Mouse (Mus musculus): Measurements from ENCODE around the gene Sdhd. TPM values are rescaled to one million over a fixed set of nuclear protein-coding genes. Genes with fewer than 3 reads are reported as not detected.

The Sdhd gene
- total and polyA plus RNA-seq, 2 experiments from 2014 or later = 214 to 308 TPM

GRCm38 (mm10) chr9:50580370-50580769 is 23.2 kb downstream of the Sdhd start:
- no peak overlapping the region for H3K9ac ChIP-seq (replicated peaks; ENCODE audit: low read length, poor library complexity, severe bottlenecking)
- no peak overlapping the region for H3K4me2 ChIP-seq (ENCODE audit: low read depth, low read length, poor library complexity, severe bottlenecking)
- no peaks in the 10 kb centered on the region for H3K27me3 ChIP-seq (ENCODE audit: insufficient read depth, low read length)
- ATAC-seq (ENCODE audit: low FRiP score) (no peak), DNase-seq (ENCODE audit: low spot score) (no peak)
- WGBS = 12% methylated on average over 4 of the region's 4 CpGs
- H3K36me3 ChIP-seq (ENCODE audit: insufficient read depth, low read length) = no peaks in the 10 kb centered on the region
- no peak overlapping the region for H3K27ac ChIP-seq (ENCODE audit: low read depth, low read length)
- H3K4me3 ChIP-seq (ENCODE audit: low read depth, low read length) = no peak overlapping the region
- no peaks in the 10 kb centered on the region for H3K9me3 ChIP-seq (ENCODE audit: low read length)
- TF ChIP-seq CTCF (IDR thresholded peaks at IDR 0.05) = no peak
- H3K4me1 ChIP-seq (ENCODE audit: insufficient read depth, low read length) = no peaks in the 10 kb centered on the region

- H3K27me3 ChIP-seq (ENCODE audit: insufficient read depth, low read length) = no peaks in the 10 kb centered on the region
- H3K4me2 ChIP-seq (ENCODE audit: low read depth, low read length, poor library complexity, severe bottlenecking) = no peak overlapping the region
- no peak for ATAC-seq (ENCODE audit: low FRiP score)
- H3K27ac ChIP-seq (ENCODE audit: low read depth, low read length) = no peak overlapping the region
- no peaks in the 10 kb centered on the region for H3K4me1 ChIP-seq (ENCODE audit: insufficient read depth, low read length)
- no peaks in the 10 kb centered on the region for H3K9me3 ChIP-seq (ENCODE audit: low read length)
- no peak overlapping the region for H3K4me3 ChIP-seq (ENCODE audit: low read depth, low read length)
- TF ChIP-seq CTCF (IDR thresholded peaks at IDR 0.05) = no peak
- 82% methylated on average over 10 of the region's 10 CpGs for WGBS
- no peak overlapping the region for H3K9ac ChIP-seq (replicated peaks; ENCODE audit: low read length, poor library complexity, severe bottlenecking)
- no peaks in the 10 kb centered on the region for H3K36me3 ChIP-seq (ENCODE audit: insufficient read depth, low read length)
- no peak for DNase-seq (ENCODE audit: low spot score)
Measured at GRCm38 (mm10) chr9:50569599-50570525, 33.8 kb downstream of the Sdhd start.

- WGBS = 77% methylated on average over 2 of the region's 2 CpGs
- DNase-seq (ENCODE audit: low spot score) = no peak
- no peaks in the 10 kb centered on the region for H3K4me1 ChIP-seq (ENCODE audit: insufficient read depth, low read length)
- no peaks in the 10 kb centered on the region for H3K36me3 ChIP-seq (ENCODE audit: insufficient read depth, low read length)
- H3K4me2 ChIP-seq (ENCODE audit: low read depth, low read length, poor library complexity, severe bottlenecking) = no peak overlapping the region
- no peak for ATAC-seq (ENCODE audit: low FRiP score)
- no peak overlapping the region for H3K9ac ChIP-seq (replicated peaks; ENCODE audit: low read length, poor library complexity, severe bottlenecking)
- no peaks in the 10 kb centered on the region for H3K9me3 ChIP-seq (ENCODE audit: low read length)
- no peak overlapping the region for H3K27ac ChIP-seq (ENCODE audit: low read depth, low read length)
- no peak for TF ChIP-seq CTCF (IDR thresholded peaks at IDR 0.05)
- no peaks in the 10 kb centered on the region for H3K27me3 ChIP-seq (ENCODE audit: insufficient read depth, low read length)
- H3K4me3 ChIP-seq (ENCODE audit: low read depth, low read length) = no peak overlapping the region
Measured at GRCm38 (mm10) chr9:50567881-50568280, 35.7 kb downstream of the Sdhd start.

- no peak overlapping the region for H3K4me3 ChIP-seq (ENCODE audit: low read depth, low read length)
- no peak overlapping the region for H3K4me2 ChIP-seq (ENCODE audit: low read depth, low read length, poor library complexity, severe bottlenecking)
- no peak overlapping the region for H3K9ac ChIP-seq (replicated peaks; ENCODE audit: low read length, poor library complexity, severe bottlenecking)
- no peak for TF ChIP-seq CTCF (IDR thresholded peaks at IDR 0.05)
- no peaks in the 10 kb centered on the region for H3K27me3 ChIP-seq (ENCODE audit: insufficient read depth, low read length)
- H3K36me3 ChIP-seq (ENCODE audit: insufficient read depth, low read length) = no peaks in the 10 kb centered on the region
- H3K9me3 ChIP-seq (ENCODE audit: low read length) = no peaks in the 10 kb centered on the region
- H3K4me1 ChIP-seq (ENCODE audit: insufficient read depth, low read length) = no peaks in the 10 kb centered on the region
- no peak for ATAC-seq (ENCODE audit: low FRiP score)
- no peak overlapping the region for H3K27ac ChIP-seq (ENCODE audit: low read depth, low read length)
- no peak for DNase-seq (ENCODE audit: low spot score)
- 90% methylated on average over 4 of the region's 4 CpGs for WGBS
Measured at GRCm38 (mm10) chr9:50567372-50567771, 36.2 kb downstream of the Sdhd start.

- Histone ChIP-seq H3K4me3 (ENCODE audit: low read depth, low read length) (no peak overlapping the region), H3K27ac (ENCODE audit: low read depth, low read length) (no peak overlapping the region), H3K27me3 (ENCODE audit: insufficient read depth, low read length) (no peaks in the 10 kb centered on the region)
Measured at GRCm38 (mm10) chr9:50565940-50566339, 37.7 kb downstream of the Sdhd start.

GRCm38 (mm10) chr9:50565173-50565572 is 38.4 kb downstream of the Sdhd start:
- H3K4me1 ChIP-seq (ENCODE audit: insufficient read depth, low read length) = no peaks in the 10 kb centered on the region
- H3K9me3 ChIP-seq (ENCODE audit: low read length) = no peaks in the 10 kb centered on the region
- no peaks in the 10 kb centered on the region for H3K27me3 ChIP-seq (ENCODE audit: insufficient read depth, low read length)
- no peak overlapping the region for H3K4me2 ChIP-seq (ENCODE audit: low read depth, low read length, poor library complexity, severe bottlenecking)
- TF ChIP-seq CTCF (IDR thresholded peaks at IDR 0.05) = no peak
- DNase-seq (ENCODE audit: low spot score) (no peak), ATAC-seq (ENCODE audit: low FRiP score) (no peak)
- no peaks in the 10 kb centered on the region for H3K36me3 ChIP-seq (ENCODE audit: insufficient read depth, low read length)
- 71% methylated on average over 7 of the region's 7 CpGs for WGBS
- H3K9ac ChIP-seq (replicated peaks; ENCODE audit: low read length, poor library complexity, severe bottlenecking) = no peak overlapping the region
- H3K27ac ChIP-seq (ENCODE audit: low read depth, low read length) = no peak overlapping the region
- H3K4me3 ChIP-seq (ENCODE audit: low read depth, low read length) = no peak overlapping the region

More at GRCm38 (mm10) chr9:50565940-50566339, 37.7 kb downstream of the Sdhd start:
- H3K4me2 ChIP-seq (ENCODE audit: low read depth, low read length, poor library complexity, severe bottlenecking) = no peak overlapping the region
- H3K4me1 ChIP-seq (ENCODE audit: insufficient read depth, low read length) = no peaks in the 10 kb centered on the region
- H3K36me3 ChIP-seq (ENCODE audit: insufficient read depth, low read length) = no peaks in the 10 kb centered on the region
- no peak for DNase-seq (ENCODE audit: low spot score)
- no peak overlapping the region for H3K9ac ChIP-seq (replicated peaks; ENCODE audit: low read length, poor library complexity, severe bottlenecking)
- H3K9me3 ChIP-seq (ENCODE audit: low read length) = no peaks in the 10 kb centered on the region
- no peak for TF ChIP-seq CTCF (IDR thresholded peaks at IDR 0.05)
- no peak for ATAC-seq (ENCODE audit: low FRiP score)
- 70% methylated on average over 4 of the region's 4 CpGs for WGBS
